Mouse (Mus musculus): ENCODE measurements around the gene 4921530L21Rik. TPM values are rescaled to one million over a fixed set of nuclear protein-coding genes. Genes with fewer than 3 reads are reported as not detected.

4921530L21Rik gene
- total RNA-seq (2021): not detected
- long read RNA-seq, experiment 1: 0 reads
- long read RNA-seq, experiment 2: 0 reads

DNA sequence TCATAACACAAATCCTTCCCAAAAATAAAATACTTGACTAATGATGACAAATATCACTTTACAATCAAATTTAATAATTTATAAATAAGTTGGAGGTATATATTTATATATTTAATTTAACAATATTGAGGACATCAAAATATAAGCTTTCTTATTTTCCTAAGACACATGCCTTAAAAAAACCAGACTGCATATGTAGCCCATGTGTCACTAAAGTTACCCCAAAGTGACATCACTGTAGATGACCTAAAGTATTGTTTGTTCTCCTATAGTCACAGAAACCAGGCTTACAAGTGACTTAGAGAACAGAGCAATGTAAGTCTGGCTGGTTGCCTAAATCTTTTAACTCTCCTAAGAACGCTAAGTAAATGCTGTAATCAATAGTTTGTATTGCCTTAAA, at the start of gene 4921530L21Rik:
Gene 4921530L21Rik (plus strand): TSS at position 301 of the 400 bp plus-strand sequence.
- no peak for DNase-seq
- intact Hi-C loops (cut with DNase I; ENCODE audit: low total_unique reads): no loop called here

DNA sequence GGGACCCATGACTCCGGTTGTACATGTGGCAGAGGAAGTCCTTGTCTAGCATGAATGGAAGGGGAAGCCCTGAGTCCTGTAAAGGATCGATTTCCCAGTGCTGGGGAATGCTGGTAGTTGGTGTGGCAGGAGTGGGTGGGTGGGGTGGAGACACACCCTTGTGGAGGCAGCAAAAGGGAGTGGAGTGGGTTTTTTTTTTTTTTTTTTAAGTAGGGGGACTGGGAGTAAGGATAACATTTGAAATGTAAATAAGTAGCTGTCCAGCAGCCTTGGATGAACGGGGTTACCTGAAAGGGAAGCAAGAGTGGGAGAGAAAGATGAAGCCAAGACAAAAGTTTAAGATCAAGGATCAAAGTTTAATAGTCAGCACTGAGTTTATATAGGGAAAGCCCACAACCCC, 47.2 kb upstream of the 4921530L21Rik start:
- intact Hi-C loops (cut with DNase I; ENCODE audit: low total_unique reads): no loop called here
- DNase-seq: no peak

DNA sequence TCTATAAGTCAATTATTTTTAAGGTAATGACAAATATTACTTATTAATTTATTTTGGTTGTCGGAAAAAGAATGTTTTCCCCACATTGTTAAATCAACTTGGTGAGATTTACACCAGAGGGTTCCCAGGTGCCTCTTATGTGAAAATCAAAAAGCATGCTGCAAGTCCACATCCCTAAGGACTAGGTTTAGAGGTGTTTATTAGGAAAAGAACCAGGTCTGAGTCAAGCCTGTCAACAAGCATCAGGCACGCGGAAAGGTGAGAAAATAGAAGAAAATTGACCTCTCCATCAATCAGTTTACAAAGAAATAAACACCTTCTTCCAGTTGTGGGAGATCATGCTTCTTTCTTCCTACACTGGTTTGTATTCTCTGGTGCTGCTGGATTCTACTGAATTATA, 18.1 kb upstream of the 4921530L21Rik start:
- intact Hi-C loops (cut with DNase I; ENCODE audit: low total_unique reads): no loop called here
- DNase-seq: no peak

DNA sequence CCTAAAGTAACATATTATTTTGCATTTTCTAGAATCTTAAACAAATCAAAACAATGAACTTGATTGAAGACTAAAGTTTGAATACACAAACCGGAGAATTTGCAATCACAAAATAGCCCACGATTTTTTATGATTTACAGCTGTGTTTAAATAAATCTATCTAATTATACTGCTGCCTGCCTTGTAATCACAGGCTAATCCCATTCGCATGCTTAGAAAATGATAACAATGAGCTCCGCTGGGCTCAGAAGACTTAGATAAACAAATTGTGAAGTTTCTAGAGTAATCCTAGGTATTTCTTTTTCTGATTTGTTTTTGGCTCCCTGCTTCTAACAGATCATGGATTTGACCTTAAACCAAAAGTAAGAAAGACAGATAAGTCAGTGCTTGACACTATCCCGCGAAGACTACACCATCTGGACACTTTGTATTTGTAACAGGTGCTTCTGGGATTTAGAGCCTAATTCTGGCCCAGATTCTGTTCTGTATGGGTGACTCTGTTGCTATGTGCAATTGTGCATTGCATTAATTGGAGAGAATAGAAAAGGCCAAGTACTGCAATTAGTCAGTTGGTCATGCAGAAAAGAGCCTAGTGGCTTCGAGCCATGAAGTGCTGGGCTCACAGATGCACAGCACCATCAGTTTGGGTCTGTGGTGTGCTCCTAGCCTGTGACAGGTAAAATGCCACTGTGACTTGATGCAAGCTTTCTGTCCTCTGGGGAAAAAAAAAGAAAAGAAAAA, 15.2 kb upstream of the 4921530L21Rik start:
- no peak for DNase-seq
- intact Hi-C loops (cut with DNase I; ENCODE audit: low total_unique reads): no loop called here

DNA sequence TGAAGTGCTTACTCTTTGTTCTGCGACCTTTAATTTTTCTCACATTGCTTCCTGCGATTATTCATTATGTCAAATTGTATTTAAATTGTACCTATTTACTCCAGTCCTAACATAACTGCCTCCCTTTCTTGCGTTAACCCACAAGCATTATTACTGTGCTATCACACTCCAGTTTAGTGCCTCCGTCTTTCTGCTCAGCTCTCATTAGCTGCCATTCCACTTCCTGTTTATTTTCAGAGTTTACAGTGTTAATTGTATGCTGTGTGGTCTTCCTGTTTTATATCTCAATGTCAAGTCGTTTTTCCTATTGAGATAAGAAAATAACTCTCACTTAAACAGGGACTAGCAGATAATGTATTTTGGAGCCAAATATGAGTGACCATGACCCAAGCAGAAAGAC, 9.0 kb upstream of the 4921530L21Rik start:
- DNase-seq: no peak
- intact Hi-C loops (cut with DNase I; ENCODE audit: low total_unique reads): no loop called here

DNA sequence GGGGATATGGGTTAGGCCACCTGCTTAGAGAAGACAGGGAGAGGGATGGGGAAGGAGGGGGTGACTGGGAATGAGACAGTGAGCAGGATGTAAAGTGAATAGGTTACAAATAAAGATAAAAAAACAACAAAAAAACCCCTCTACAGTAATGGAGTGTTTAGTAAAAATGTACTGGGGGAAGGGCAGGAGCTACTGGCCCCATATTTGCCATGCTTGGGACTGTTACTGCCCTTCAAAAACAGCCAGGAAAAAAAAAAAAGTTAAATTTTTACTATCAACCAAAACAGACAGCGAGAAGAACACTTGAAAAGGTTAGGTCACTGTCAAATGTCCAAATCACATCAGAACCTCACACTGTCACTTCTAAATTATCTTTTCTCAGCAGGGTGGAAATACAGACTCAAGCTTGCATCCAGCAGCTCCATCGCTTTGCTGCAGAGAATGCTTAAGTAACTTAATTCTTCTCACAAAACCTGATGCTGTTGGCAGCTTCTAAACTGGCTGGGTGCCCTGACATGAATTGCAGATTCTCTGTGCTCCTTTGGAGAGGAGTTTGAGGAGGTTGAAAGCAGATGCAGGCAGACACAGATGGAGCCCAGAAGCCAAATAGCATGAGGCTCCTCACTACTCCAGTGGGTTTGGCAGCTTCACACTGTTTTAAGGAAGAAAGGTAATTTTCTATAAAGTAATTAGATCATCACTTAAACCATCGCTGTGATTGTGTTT, 4.1 kb upstream of the 4921530L21Rik start:
- DNase-seq: peak; percentile 20
- intact Hi-C loops (cut with DNase I; ENCODE audit: low total_unique reads): no loop called here

DNA sequence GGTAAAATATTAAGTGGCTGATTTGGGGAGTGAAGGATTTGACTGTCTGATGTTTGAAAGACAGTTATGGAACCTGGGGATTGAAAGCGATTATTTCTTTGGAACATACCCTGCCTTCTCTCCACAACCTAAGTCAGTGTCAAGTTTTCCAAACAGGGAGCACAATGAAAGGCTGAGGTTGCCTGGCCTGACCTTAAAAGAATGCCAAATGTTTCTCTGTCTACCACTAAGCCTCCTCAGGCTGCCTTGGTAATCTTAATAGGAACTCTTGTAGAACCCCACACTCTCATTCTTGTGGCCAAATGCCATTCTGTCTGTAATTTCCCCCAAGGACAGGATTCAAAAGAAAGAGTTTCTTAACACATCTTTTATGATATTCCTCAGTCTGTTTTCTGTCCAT, 3.5 kb upstream of the 4921530L21Rik start:
- no peak for DNase-seq
- intact Hi-C loops (cut with DNase I; ENCODE audit: low total_unique reads): no loop called here

DNA sequence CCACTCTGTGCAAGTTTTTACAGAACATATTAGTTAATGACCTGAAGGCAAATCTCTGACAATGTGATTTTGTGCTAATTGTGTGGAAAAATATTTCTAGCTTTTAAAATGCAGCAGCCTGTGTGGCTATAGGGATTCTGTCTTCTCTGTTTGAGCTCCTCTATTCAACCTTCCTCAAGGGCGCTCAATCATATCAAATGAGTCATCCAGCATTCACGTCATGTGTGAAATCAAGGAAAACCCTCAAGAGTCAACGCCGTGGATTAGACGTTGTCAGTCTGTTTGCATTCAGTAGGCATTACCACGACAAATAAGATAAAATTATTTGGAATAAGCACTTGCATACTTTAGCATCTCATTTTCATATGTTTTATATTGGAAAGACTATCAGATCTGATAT, 18.4 kb downstream of the 4921530L21Rik start:
- DNase-seq: no peak
- intact Hi-C loops (cut with DNase I; ENCODE audit: low total_unique reads): no loop called here

DNA sequence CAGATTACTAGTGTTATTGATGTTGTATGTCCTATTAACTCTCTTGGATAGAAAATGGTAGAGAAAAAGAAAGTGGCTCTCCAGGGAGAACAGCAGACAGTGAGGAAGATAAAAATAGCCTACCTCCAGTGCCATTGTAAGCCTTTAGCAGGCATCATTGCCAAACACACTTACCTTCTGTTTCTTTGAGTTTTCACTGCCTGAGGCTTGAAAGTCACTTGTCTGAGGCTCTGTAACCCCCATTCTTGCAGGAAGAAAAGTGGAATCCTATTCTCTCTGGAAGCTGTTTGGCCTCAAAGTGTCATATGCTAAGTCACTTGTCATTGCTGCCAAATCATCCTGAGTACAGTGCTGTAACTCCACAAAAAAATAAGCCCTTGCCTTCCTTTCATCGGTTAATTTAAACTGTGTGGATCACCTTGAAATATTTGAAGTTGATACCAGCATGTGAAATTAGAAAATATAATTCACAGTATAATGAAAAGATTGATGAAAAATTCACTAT, 23.6 kb downstream of the 4921530L21Rik start:
- no peak for DNase-seq
- intact Hi-C loops (cut with DNase I; ENCODE audit: low total_unique reads): no loop called here

DNA sequence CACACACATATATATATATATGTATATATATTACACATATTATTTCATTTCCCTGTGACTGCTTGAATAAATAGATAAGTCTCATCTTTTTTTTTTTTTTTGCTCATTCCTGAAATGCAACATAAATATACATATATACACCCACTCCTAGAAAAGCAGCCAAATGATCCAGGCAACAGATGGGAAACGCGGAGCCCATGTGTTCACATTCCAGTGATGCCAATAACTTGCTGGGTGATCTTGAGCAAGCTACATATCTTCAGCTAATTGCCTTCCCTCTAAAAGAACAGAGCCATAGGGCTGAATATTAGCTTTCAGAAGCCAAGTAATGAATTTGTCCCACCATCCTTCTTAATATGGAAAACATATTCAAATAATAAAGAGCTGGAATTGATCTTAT, 32.2 kb downstream of the 4921530L21Rik start:
- intact Hi-C loops (cut with DNase I; ENCODE audit: low total_unique reads): no loop called here
- no peak for DNase-seq

DNA sequence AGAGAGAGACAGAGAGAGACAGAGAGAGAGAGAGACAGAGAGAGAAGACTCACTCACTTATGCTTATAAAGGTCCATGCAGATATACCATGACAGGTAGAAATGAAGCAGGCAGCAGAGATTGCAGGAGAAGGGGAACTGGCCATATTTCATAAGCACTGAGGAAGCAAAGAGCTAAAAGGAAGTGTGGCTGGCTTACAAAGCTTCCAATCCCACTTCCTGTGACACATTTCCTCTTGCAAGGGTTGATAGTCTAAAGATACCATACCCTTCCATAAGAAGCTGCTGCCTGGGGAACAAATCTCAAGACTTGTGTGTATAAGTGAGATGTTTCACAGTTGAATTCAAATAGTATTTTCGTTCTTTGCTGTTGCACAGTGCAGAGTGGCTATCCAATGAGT, 45.7 kb downstream of the 4921530L21Rik start:
- no peak for DNase-seq
- intact Hi-C loops (cut with DNase I; ENCODE audit: low total_unique reads): no loop called here

DNA sequence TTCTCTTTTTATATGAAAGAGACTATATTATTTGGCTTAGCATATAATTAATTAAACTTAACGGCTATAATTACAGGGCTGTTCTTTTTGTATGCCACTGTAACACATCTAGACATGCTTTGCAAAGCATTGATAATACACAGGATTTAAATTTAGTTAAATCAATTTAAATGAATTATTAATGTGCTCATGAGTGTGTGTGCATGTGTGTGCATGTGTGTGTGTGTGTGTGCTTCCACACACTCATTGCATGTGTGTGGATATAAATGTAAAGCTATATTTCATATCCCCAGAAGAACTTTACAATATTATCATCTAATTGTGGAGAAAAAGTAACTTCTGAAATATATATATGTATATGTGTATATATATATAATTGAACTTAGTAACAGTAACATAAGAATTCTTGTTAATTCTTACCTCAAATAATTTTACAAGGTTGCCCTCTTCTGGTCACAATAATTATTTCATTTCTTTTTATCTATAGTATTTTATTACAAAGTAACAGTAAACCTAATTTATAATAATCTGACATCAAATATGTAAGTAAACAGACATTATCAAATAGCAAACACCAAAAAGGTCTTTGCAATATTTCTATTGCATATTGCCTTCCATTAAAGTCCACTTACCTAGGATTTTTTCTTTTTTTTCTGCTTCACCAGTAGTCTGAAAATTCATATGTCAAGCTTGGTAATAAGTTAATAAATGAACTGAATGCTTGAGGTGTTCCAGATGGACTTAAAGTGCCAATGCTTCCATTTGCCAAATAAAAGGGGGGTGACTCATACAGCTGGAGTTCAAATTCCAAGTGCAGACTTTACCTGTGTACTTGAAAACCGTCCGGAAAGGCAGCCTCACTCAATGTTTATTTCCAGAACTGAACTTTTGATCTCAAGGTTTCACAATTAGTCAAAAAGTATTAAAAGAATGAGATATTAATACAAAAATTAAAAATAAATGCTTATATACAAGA, 47.0 kb downstream of the 4921530L21Rik start:
- intact Hi-C loops (cut with DNase I; ENCODE audit: low total_unique reads): no loop called here

More for the DNA sequence above, 47.0 kb downstream of the 4921530L21Rik start:
- DNase-seq: no peak
